9 mouse cellular contexts compared by ENCODE assay signal in genomic region chr8:46208354-46208753, GRCm38 (mm10). TPM values are rescaled to one million over a fixed set of nuclear protein-coding genes. Genes with fewer than 3 reads are reported as not detected.
DNase-seq lines count a peak whose midpoint lies in the region; ATAC-seq lines count a peak whose summit lies in the region.
"Had no signal": no experiment of that assay in that cellular context is flagged by ENCODE, and none has a peak within 500 bp of the region (broad histone marks: within the 10 kb centered on the region; RNA-seq: fewer than 3 reads in every experiment).

No protein-coding gene starts in this region.

- no peak overlapping the region for H3K27ac ChIP-seq in forebrain, embryonic 14.5 days (ENCODE audit: low read depth, low read length)
- H3K27ac ChIP-seq in limb, embryonic 13.5 days = no peak overlapping the region
- no peak overlapping the region for H3K27ac ChIP-seq in stomach, embryonic 16.5 days (ENCODE audit: low read length)
- H3K27ac ChIP-seq: macrophage had no signal

- H3K9me3 ChIP-seq in forebrain, embryonic 14.5 days (replicated peaks; ENCODE audit: control insufficient read depth, low read length) = no peaks in the 10 kb centered on the region
- H3K9me3 ChIP-seq in limb, embryonic 13.5 days = no peaks in the 10 kb centered on the region
- no peaks in the 10 kb centered on the region for H3K9me3 ChIP-seq in stomach, embryonic 16.5 days (replicated peaks; ENCODE audit: control insufficient read depth, low read length)

- H3K36me3 ChIP-seq in forebrain, embryonic 14.5 days (ENCODE audit: control insufficient read depth, insufficient read depth, low read length) = peaks cover 53% of the 10 kb centered on the region
- peaks cover 58% of the 10 kb centered on the region for H3K36me3 ChIP-seq in limb, embryonic 13.5 days
- H3K36me3 ChIP-seq in stomach, embryonic 16.5 days (ENCODE audit: control insufficient read depth, insufficient read depth, low read length) = 0 out of 2 replicates have a peak, but pooled peaks cover 10% of the 10 kb centered on the region

- intact Hi-C loops in heart, postnatal 25 days (cut with DNase I) = no loop called here

- H3K9ac ChIP-seq in forebrain, embryonic 14.5 days (ENCODE audit: low read length) = peak overlapping the region; percentile 98; the same call in 1 of the 2 replicates
- H3K9ac ChIP-seq in limb, embryonic 13.5 days = peak overlapping the region; percentile 96; the same call in 1 of the 2 replicates
- no peak overlapping the region for H3K9ac ChIP-seq in stomach, embryonic 16.5 days (ENCODE audit: low read length)

- H3K4me3 ChIP-seq in forebrain, embryonic 14.5 days (ENCODE audit: low read depth, low read length) = peak overlapping the region; percentile 81; the same call in 1 of the 2 replicates
- H3K4me3 ChIP-seq in limb, embryonic 13.5 days = peak overlapping the region; percentile 81
- H3K4me3 ChIP-seq in stomach, embryonic 16.5 days (replicated peaks; ENCODE audit: low read length) = peak overlapping the region; percentile 81; the same call in 1 of the 2 replicates

- H3K4me1 ChIP-seq in forebrain, embryonic 14.5 days (ENCODE audit: control insufficient read depth, insufficient read depth, low read length) = peaks cover 25% of the 10 kb centered on the region
- H3K4me1 ChIP-seq in limb, embryonic 13.5 days = peaks cover 35% of the 10 kb centered on the region
- peaks cover 19% of the 10 kb centered on the region for H3K4me1 ChIP-seq in stomach, embryonic 16.5 days (ENCODE audit: control insufficient read depth, insufficient read depth, low read length)

- no peak for ATAC-seq in forebrain, embryonic 14.5 days
- no peak for ATAC-seq in limb, embryonic 13.5 days (ENCODE audit: low FRiP score, low read depth)
- no peak for ATAC-seq in stomach, embryonic 16.5 days (ENCODE audit: insufficient read depth, low FRiP score)

- 67% methylated on average over 12 of the region's 12 CpGs for WGBS in forebrain, embryonic 14.5 days
- WGBS in limb, embryonic 13.5 days = 88% methylated on average over 12 of the region's 12 CpGs
- WGBS in stomach, embryonic 16.5 days = 80% methylated on average over 12 of the region's 12 CpGs

- H3K4me2 ChIP-seq in forebrain, embryonic 14.5 days (ENCODE audit: low read length) = peak overlapping the region; percentile 89
- H3K4me2 ChIP-seq in limb, embryonic 13.5 days (replicated peaks) = peak overlapping the region; percentile 89
- H3K4me2 ChIP-seq in stomach, embryonic 16.5 days (ENCODE audit: low read depth, low read length) = peak overlapping the region; percentile 64

- H3K27me3 ChIP-seq in forebrain, embryonic 14.5 days (replicated peaks; ENCODE audit: control insufficient read depth, insufficient read depth, low read length) = no peaks in the 10 kb centered on the region
- H3K27me3 ChIP-seq in limb, embryonic 13.5 days = no peaks in the 10 kb centered on the region
- no peaks in the 10 kb centered on the region for H3K27me3 ChIP-seq in stomach, embryonic 16.5 days (ENCODE audit: control insufficient read depth, insufficient read depth, low read length)

- DNase-seq in adrenal gland, postnatal 10 days = peak; percentile 19
- no peak for DNase-seq in adrenal gland, postnatal 4 days (ENCODE audit: low spot score in 2 of 2)
- peak; percentile 87 for DNase-seq in Muller cell, postnatal 12 days (ENCODE audit: inconsistent ontology term)
- no peak for DNase-seq in forebrain, embryonic 14.5 days (ENCODE audit: low spot score)
- peak; percentile 46 for DNase-seq in heart, postnatal 25 days (ENCODE audit: low spot score)
- DNase-seq in urinary bladder, postnatal 25 days (ENCODE audit: low spot score) = no peak

RNA-seq across cellular contexts. Expression of gene Slc25a4, which starts 2.7 kb away (rescaled TPM):
- 100 to 1,000 TPM; 276 to 572 TPM for total RNA-seq in adrenal gland, postnatal 10 days (2021)
- 100 to 1,000 TPM; 273 to 285 TPM for total RNA-seq in adrenal gland, postnatal 4 days (2021)
- 688 and 693 TPM in 2 replicates for polyA plus RNA-seq in forebrain, embryonic 14.5 days (2014; fragmentation: Nextera tagmentation; extraction: Ambion mirVana)
- total RNA-seq in heart, postnatal 25 days (2021) = 1,000 to 10,000 TPM; 5,468 to 5,495 TPM
- polyA plus RNA-seq in limb, embryonic 13.5 days (2015; fragmentation: Nextera tagmentation; extraction: Ambion mirVana) = 513 and 539 TPM in 2 replicates
- polyA plus RNA-seq in stomach, embryonic 16.5 days (2015; fragmentation: Nextera tagmentation; extraction: Ambion mirVana) = 398 and 461 TPM in 2 replicates

RNA-seq across cellular contexts. Expression of gene Snx25, which starts 56.4 kb away (rescaled TPM):
- total RNA-seq in adrenal gland, postnatal 10 days (2021) = 10 to 100 TPM; 17.0 to 18.7 TPM
- total RNA-seq in adrenal gland, postnatal 4 days (2021) = 10 to 100 TPM; 19.2 to 20.6 TPM
- 7.4 and 8.0 TPM in 2 replicates for polyA plus RNA-seq in forebrain, embryonic 14.5 days (2014; fragmentation: Nextera tagmentation; extraction: Ambion mirVana)
- 10 to 100 TPM in 1 of 2 experiments, 1 to 10 TPM in 1; 9.6 to 11.4 TPM for total RNA-seq in heart, postnatal 25 days (2021)
- polyA plus RNA-seq in limb, embryonic 13.5 days (2015; fragmentation: Nextera tagmentation; extraction: Ambion mirVana) = 5.9 and 6.6 TPM in 2 replicates
- polyA plus RNA-seq in stomach, embryonic 16.5 days (2015; fragmentation: Nextera tagmentation; extraction: Ambion mirVana) = 4.0 and 6.0 TPM in 2 replicates

RNA-seq across cellular contexts. Expression of gene Cfap97, which starts 56.8 kb away (rescaled TPM):
- 10 to 100 TPM; 16.7 to 21.2 TPM for total RNA-seq in adrenal gland, postnatal 10 days (2021)
- total RNA-seq in adrenal gland, postnatal 4 days (2021) = 10 to 100 TPM; 24.4 to 26.8 TPM
- polyA plus RNA-seq in forebrain, embryonic 14.5 days (2014; fragmentation: Nextera tagmentation; extraction: Ambion mirVana) = 20.8 and 23.0 TPM in 2 replicates
- total RNA-seq in heart, postnatal 25 days (2021) = 10 to 100 TPM; 11.5 to 12.9 TPM
- 29.3 and 30.1 TPM in 2 replicates for polyA plus RNA-seq in limb, embryonic 13.5 days (2015; fragmentation: Nextera tagmentation; extraction: Ambion mirVana)
- 16.3 and 18.5 TPM in 2 replicates for polyA plus RNA-seq in stomach, embryonic 16.5 days (2015; fragmentation: Nextera tagmentation; extraction: Ambion mirVana)

Comparison
In these comparisons a context has a peak if more than half of its experiments do, and no peak if none do; other contexts are left out.
1. DNase-seq: peak in adrenal gland, postnatal 10 days (single experiment), Muller cell, postnatal 12 days (single experiment) and heart, postnatal 25 days (single experiment); none in adrenal gland, postnatal 4 days (0 of 2), forebrain, embryonic 14.5 days (single experiment) and urinary bladder, postnatal 25 days (single experiment).
2. RNA of gene Slc25a4, which starts 2.7 kb away (total RNA-seq): 5,468 to 5,495 TPM in heart, postnatal 25 days; 276 to 572 TPM in adrenal gland, postnatal 10 days and 273 to 285 TPM in adrenal gland, postnatal 4 days; every median in the first group is over 4 times any median in the second.
3. Peak in every context shown above with its lines, with median percentiles within 50 percentile points of each other: H3K4me2 ChIP-seq and H3K4me3 ChIP-seq.